Mouse (Mus musculus): Measurements from ENCODE around the gene Kif3c.
A peak's percentile ranks its signal among the peaks of the same experiment; 100 is the strongest.
"Not testable (repeated sequence)": the region's sequence is repeated elsewhere in the genome, so short reads cannot be mapped to it uniquely, and the experiment has no call there.

Gene Kif3c

DNA sequence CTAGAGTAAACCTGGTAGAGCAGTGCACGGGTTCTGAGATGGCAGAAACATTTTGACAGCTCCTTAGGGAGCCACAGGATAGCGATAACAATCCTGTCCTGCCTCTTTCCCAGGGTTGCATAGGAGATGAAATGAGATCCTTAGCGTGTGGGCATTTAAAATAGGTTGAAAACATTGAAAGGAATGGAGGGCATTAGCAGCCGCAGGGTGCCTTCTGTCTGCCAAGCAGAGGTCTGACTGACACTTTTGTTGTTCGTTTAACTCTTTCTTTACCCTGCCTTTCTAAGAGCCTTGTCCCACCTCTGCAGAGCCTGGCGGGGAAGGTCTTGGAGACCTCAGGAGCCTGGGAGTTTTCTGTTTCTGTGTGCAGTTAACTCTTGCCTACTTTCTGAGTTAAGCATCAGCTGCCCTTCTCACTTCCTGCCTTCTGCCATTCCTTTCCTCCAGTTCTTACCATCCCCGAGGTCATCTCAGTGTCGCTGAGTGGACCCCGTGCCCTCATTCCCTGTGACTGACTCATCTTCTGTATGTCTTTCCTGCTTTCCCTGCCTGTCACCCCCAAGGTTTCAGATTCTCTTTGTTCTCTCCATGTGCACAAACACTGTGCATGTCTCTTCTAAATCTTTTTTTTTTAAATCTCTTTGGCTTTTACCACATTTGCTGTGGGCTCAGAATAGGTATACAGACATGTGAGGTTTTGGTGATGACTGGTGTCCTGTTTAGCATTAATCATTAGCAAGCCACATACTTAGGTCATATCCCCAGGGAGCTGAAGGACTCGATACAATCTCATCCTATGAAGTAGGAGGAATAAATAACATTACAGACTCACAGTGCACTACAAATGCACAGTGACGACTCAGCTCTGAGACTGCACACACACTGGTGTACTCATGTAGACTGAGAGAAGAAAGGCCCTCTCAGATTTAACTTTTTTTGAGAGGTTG is 6.3 kb downstream of the Kif3c start:
- DNase-seq = peak in 1 of 2 experiments; percentile 10

DNA sequence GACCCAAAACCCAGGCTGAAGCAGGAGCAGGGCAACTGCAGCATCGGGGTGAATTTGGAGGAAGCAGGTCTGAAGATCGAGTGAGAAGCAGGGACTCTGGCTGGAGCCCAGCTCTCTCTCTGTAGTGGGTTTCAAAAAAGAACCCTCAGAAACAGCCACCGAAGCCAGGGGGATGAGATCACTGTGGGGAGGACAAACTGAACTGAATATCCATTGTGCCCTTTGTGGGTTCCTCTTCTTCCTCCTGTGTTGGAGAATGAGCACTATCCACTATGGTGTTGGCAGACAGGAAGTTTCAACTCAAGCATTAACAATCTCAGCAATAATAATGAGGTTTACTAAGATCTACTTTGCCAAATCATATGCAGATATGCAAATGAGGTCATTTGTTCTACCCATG is 7.1 kb downstream of the Kif3c start:
- no peak for DNase-seq

DNA sequence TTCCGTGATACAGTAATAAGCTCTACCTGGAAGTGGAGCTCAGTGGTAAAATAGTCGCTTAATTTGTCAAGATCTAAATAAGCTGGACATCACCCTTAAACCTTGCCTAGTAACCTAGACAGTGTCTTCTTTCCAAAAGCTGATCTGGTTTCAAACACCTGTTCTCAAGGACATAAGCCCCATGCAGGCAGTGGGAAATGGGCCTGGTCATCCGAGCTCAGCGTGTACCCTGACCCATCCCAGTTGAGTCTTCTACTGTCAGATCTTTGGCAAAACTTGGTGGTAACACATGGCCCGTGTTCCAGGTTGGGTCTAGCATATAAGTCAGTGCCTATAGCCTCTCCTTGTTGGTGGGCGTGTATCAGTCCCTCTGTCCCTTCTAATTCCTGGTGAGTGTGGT is 8.6 kb downstream of the Kif3c start:
- no peak for DNase-seq

DNA sequence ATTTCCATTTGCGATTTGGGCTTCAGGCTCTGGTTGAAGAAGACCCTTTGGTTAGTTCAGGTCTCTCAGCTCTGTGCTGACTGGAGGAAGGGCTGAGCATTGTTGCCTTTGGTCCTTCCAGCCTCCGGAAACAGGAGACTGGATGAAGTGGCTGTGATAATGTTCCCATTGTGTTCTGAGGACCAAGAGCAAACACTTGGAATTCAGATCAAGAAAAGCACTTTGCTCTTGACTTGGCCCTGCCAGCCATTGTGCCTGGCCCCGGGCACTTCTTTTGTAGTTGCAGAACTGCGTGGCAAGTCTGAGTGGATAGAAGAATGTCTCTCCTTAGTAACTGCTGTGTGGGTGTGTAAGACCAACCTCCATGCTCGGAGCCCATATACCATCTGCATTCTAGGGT is 9.6 kb downstream of the Kif3c start:
- DNase-seq = no peak

DNA sequence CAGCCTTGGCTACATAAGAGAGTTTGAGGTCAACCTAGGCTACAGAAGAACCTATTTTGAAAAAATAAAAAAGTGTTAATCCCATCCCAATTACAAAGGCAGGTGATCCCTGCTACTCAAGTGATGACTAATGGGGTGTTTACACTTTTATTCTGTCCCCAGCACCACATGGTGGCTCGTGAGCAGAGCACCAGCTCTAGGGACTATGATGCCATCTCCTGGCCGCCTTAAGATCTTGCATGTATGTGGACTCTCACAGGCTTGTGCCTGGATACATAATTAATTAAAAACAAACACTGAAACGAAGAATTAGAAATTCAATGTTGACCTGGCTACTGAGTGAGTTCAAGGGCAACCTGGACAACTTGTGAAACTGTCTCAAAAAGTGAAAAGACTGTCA is 12.3 kb downstream of the Kif3c start:
- DNase-seq = peak in 1 of 2 experiments; percentile 14

DNA sequence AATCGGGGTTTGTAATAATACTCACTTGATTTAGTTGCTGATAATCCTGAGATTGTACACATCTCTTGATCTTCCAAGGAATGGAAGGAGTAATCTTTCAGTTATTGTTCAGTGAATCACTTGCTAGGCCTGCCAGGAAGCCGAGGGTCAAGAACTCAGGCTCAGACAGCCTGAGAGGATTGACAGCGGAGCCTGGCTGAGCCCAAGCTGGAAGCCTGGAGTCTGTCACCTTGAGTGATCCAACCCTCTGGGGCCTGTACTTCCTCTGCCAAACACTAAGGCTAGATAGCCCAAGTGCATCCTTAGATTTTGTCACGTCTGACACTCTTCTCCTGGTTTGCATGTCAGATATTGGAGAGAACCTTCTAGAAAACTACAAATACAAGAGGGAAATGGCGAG is 12.8 kb downstream of the Kif3c start:
- DNase-seq = no peak

DNA sequence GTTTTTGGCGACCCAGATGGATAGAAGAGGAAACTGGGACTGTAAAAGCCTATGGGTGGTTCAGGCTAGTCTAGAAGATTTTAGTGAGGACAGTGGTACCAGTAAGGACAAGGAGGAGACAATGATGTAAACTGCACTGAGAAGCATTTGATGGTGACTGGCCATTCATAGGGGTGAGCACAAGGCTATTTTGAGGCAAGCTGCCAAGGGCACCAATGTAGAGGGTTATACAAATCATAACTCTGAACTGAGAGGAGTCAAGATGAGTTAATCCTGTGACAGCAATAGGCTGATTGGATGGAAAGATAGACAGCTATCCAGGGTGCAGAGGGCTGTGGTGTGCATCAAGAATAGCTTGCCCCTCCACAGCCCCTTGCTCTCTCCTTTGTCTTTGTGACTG is 19.9 kb downstream of the Kif3c start:
- DNase-seq = no peak

DNA sequence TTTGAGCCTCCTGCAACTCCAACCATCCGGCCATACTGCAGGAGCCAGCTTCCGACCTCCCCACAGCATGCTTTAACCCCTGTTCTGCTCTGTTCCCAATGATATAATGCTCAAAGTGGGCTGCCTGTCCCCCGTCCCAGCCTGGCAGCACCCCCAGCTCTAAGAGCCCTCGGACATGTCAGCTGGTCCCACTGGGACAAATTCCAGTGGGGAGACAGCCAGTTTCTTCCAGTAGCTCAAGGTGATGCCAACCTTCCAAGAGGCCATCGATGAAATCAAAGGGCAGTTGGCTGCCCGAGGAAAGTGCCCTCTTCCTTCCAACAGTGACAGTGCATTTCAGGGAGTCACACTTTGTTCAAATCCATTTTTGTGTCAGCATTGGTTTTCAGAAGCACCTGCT is 20.3 kb downstream of the Kif3c start:
- no peak for DNase-seq

DNA sequence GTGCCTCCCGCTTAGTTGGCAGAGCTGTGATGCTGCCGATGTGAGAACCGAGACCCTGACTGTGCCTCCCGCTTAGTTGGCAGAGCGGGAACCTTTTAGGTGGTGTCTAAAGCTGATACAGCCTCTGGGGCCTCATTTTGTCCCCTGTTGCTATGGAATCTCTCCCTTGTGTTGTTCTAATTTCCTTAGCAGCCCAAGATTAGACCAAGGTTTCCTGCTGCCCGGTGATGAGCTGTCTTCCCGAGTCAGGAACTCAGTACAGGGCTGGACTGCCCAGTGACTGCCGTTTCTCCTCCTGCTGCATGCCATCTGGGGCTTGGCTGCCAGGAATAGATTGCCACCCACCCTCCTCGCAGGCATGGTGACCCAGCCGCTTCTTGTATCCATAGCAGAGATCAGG is 21.0 kb downstream of the Kif3c start:
- no peak for DNase-seq

DNA sequence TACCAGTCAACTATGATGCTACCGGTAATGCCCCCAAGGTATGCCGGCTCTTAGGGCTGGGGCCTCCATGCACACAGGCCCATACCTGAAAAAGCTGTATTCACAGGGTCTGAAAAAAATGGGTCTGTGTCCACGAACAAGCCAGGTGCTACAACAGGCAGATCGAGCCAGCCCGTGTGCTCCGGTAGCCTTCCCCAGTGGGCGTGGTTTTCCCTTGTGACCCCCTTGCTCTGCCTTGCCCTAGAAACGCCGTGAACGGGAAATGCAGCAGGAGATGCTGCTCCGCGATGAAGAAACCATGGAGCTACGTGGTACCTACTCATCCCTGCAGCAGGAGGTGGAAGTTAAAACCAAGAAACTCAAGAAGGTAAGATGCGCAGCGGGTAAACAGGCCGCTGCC is 23.0 kb downstream of the Kif3c start:
- DNase-seq = no peak

DNA sequence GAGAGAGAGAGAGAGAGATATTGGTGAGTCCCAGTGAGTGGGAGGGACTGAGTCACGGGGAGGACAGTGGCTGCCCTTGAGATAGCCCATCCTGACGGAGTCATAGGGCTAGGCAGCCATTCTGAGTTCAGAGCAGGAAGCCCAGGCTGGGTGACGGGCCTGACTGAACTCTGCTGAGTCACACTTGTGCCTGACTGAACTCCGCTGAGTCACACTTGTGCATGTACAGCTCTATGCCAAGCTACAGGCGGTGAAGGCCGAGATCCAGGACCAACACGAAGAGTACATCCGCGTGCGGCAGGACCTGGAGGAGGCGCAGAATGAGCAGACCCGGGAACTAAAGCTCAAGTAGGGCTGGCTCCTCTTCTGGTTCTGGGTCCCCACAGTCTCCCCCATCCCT is 24.5 kb downstream of the Kif3c start:
- no peak for DNase-seq

DNA sequence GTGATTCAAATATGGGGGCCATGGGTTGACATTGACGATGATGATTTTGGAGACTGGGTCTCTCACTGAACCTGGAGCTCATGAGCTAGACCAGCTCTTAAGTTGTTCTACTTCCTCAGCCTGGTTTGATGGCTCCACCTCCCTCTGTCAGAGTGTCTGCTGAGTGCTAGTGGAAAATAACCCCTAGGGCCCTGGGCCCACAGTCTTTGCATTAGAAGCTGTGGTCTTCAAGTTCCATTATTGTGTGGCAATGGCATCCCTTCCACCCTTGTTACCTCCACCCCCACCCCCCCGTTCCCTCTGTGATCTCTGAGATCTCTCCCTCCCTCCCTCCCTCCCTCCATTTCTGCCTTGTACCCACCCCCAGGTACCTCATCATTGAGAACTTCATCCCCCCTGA is 25.1 kb downstream of the Kif3c start:
- DNase-seq = no peak

DNA sequence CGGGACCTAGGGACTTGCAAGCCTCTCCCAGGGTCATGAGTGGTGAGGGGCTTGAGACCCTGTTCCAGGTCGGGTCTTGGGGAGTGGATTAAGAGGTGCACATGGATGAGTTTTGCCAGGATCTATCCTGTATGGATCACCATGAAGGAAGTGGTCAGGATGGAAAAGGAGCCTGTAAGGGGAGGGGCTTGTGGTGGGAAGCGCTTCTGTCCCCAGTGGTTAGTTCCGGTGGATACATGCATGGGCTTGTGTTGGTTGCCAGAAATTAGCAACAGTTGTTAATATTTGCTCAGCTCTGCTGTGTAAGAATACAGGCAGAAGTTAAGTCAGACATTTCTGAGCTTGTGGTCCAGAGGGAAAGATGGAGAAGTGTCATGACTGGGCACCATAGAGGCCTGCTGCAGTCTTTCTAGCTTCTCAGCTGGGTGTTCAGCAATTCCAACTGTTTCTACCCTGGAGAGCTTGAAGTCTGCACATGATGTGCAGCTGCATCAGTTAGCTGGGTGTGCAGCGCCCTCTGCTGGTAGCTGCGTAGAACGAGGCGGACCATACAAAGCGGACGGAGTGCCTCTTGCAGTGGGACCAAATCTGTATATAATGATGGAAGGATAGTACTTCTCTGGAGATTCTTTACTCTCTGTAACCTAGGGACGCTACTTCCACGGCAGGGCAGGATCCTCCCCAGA is 25.8 kb downstream of the Kif3c start:
- peak; percentile 86 to 89 for DNase-seq

DNA sequence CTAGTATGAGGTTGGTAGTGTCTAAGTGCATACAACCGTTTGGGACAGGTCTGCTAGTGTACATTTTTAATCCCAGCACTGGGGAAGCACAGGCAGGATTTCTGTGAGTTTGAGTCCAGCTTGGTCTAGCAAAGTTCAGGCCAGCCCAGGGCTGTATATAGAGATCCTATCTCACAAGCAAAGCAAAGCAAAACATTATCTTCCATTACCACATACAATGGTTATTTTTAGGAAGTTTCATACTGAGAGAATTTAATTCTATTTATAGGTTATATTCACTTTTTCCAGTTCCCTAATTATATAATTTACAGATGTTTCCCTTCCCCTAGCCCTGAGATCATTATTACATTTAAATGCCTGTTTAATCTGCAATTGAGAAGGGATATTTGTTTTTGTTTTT is 26.3 kb downstream of the Kif3c start:
- DNase-seq = no peak

DNA sequence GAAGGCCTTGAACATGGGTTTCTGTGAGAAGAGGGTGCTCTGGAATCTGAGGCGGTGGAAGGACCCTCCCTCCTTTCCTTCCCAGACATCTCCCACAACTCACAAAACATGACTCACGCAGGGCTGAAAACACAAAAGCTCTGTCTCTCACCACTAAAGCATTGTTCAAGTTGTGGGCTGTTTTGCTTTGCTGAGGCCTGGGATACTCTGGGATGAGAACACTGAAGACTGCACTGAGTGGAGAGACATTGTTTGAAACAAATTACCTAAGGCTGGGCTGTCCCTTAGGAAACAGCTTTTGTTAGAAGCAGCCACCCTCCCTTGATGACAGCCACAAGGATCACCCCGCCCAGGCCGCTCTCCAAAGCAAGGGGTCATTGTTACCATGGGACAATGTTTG is 28.2 kb downstream of the Kif3c start:
- no peak for DNase-seq

DNA sequence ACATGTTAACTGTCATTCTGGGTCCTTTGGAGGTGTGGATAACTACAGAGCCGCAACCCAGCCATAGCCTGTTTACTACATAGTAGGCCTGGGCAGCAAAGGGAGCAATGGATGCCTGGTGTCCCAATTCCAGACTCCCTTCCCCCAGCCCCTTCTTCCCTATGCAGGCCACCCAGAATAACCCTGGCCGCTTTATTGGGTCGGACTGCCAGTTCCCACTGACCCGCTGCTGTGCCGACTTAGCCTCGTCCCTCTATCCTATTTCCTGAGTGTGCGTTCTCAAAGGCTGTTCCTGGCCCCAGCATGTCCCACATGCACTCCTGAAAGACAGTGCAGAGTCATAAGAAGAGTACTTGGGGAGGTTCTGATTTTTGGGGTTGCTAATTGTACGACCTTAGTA is 32.0 kb downstream of the Kif3c start:
- no peak for DNase-seq

DNA sequence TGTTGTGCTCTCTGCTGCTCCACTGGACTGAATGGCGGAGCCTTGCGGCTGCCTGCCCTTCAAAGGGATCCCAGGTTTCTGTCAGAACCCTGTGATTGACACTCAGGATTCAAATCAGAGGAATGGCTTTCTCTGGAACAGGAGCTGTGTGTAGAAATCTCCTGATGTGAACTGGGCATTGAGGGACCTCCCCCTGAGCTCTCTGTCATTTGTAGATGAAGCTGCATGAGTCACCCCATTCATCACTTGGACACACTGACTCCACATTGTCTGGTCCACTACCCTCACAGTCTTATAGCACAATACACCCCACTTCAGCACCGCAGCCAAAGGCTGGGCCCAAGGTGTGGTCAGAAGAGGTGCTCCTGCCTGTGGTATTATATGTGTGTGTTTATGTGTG is 40.7 kb downstream of the Kif3c start:
- not testable (repeated sequence) for DNase-seq

DNA sequence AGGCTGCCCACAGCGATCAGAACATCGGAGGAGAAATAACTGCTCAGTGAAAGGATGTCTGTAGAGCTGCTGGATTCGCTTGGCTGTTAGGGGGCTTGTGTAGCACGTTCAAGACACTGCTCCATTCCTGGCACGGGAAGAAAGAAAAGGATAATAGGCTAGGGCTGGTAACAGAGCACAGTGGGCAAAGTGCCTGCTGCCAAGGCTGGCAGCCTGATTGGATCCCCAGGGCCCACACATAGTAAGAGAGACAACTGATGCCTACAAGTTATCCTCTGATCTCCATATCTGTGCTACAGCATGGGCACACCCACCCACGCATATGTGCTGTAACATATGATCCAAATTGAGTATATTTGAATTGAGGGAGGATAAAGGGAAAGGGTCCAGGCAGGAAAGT is 41.7 kb downstream of the Kif3c start:
- no peak for DNase-seq

DNA sequence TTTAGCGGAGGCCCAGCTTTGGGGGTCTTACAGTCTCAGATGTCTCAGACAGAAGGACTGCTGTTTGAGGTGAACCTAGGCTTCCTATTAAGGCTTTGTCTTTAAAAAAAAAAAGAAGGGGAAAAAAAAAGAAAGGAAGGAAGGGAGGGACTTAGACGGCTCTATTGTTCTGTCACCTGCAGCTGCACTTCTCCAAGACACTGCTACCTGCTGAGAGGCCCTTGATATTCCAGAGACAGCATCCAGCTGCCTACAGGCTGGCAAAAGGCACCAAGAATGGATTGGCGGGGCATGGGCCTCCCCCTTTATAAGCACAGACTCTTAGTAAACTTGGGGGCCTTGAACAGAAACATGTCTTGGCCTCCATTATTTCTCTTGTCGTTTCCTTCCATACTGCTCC is 50.0 kb downstream of the Kif3c start:
- no peak for DNase-seq

DNA sequence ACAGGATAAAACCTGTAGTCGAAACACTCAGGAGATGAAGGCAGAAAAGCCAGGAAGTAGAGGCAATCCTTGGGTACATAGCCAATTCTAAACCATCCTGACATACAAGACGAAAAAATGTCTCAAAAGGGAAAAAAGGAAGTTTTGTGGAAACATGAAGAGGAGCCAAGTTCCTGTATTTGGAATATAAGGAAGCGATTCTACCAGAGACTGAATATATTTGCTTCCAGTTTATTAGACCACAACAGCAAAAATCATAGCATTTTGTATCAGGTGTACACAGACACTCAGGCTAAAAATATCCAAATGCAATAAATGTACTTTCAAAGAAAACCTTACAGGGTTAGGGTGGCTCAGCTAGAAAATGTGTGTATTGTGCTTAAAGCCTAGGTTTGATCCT is 53.8 kb downstream of the Kif3c start:
- DNase-seq = no peak

DNA sequence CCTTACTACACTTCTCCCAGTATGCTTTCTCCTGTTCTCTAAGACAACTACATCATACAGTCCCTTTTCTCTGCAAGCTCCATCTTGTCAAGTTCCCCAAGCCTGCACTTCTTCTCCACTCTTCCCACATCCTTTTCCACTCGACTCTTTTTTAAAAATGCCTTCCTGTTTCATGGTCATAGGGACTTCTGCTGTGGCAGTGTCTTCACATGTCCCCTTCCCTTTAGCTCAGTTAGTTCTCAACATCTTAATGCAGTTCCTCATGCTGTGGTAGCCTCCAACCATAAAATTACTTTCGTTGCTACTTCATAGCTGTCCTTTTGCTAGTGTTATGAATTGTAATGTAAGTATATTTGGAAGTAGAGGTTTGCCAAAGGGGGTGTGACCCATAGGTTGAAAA is 55.6 kb downstream of the Kif3c start:
- DNase-seq = no peak

DNA sequence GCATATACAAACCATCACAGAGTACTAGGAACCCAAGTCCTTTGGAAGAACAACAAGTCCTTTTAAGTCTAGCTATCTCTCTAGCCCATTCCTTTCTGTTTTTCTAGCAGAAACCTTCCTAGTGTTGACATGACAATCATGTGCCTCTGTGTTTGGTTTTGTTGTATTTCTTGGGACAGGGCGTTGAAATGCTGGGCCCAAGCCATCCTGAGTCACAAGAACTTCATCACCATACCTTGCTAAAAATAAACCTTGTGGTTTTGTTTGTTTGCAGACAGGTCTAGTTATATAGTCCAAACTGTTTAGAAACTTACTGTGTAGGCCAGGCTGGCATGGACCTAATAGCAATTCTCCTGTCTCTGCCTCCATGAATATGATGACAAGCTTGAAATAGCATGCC is 57.9 kb downstream of the Kif3c start:
- DNase-seq = no peak

DNA sequence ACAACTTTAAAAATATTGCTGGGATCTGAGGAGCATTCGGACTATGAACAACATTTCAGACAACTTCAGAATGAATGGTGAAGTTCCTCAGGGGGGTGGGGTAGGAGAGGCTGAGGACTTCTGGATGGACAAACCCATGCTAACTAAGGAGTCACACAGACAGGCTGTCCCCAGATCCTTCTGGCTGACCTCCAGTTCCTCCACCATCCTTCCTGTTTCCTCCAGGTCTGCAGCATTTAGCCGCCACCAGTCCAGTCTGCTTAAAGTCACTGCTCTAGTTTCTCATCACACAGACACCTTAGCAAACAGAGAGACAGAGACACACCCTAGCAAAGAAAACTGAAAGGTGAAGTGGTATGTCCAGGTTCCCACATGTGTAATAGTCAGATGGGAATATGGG is 59.2 kb downstream of the Kif3c start:
- DNase-seq = peak; percentile 11 to 21

Measured in kidney, postnatal 4 days (tissue).